Mouse (Mus musculus): Measurements from ENCODE around the gene Nxn.

The Nxn gene

GRCm38 (mm10) chr11:76363636-76364035 is 35.3 kb downstream of the Nxn start:
- in situ Hi-C loops (cut with MboI): no loop called here

- in situ Hi-C loops (cut with MboI): no loop called here
Observed at GRCm38 (mm10) chr11:76363178-76363577, 35.8 kb downstream of the Nxn start.

DNA sequence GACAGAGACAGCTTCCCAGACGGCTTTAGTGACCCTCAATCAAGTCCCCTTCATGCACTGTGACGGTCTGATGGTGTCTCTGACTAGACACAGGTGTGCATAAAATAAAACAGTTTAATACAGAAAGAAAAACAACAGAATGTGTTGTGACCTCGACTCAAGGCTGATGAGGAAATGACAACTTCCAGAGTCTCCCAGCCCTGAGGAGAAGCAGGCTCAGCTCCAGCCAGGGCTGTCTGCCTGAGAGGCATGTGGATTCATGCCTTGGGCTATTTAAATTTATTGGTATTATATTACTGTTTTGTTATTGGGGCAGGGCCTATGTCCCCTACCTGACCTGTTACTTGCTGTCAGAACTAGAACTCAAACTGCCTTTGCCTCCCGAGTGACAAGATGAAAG is 37.5 kb downstream of the Nxn start:
- in situ Hi-C loops (cut with MboI): no loop called here

- in situ Hi-C loops (cut with MboI): no loop called here
Observed at GRCm38 (mm10) chr11:76360255-76360654, 38.7 kb downstream of the Nxn start.

GRCm38 (mm10) chr11:76358628-76359320 is 40.2 kb downstream of the Nxn start:
- in situ Hi-C loops (cut with MboI): no loop called here

- in situ Hi-C loops (cut with MboI): no loop called here
Observed at GRCm38 (mm10) chr11:76357464-76357863, 41.5 kb downstream of the Nxn start.

GRCm38 (mm10) chr11:76356091-76356490 is 42.8 kb downstream of the Nxn start:
- in situ Hi-C loops (cut with MboI): no loop called here

DNA sequence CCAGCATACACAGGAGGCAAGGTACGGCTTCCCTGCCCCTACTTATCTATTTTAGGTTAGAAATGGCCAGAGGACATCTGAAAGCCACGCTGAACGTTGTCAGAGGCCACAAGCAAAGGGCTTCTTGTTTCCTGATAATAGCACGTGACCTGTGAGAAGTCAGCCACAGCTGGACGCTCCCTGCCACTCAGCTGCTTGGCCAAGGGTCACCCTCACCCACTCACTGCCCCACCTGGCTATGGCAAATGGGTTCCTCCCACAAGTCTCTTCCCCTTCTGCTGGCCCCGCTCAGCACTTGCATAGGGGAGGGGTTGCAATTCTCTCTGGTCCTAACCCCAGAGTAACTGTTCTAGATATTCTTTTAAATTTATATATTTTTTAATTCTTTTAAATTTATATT is 43.5 kb downstream of the Nxn start:
- in situ Hi-C loops (cut with MboI): no loop called here

- in situ Hi-C loops (cut with MboI): no loop called here
Observed at GRCm38 (mm10) chr11:76352861-76353558, 45.9 kb downstream of the Nxn start.

DNA sequence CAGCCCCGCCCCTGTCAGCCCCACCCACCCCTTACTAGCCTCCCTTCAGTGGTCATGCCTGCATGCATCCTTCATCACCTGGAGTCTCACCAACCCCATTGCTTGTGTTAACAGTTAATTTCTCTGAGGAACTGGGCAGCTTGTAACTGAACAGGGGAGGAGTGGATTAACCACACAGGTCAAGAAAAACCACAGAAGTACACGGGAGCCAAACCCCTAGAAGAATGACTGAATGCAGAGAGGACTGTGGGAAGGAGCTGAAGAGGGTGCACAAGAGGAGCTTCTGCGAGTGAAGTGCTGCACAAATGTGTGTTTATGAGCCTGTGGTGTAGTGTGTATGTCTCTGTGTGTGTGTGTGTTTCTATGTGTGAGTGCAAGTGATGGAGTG is 47.3 kb downstream of the Nxn start:
- in situ Hi-C loops (cut with MboI): no loop called here

DNA sequence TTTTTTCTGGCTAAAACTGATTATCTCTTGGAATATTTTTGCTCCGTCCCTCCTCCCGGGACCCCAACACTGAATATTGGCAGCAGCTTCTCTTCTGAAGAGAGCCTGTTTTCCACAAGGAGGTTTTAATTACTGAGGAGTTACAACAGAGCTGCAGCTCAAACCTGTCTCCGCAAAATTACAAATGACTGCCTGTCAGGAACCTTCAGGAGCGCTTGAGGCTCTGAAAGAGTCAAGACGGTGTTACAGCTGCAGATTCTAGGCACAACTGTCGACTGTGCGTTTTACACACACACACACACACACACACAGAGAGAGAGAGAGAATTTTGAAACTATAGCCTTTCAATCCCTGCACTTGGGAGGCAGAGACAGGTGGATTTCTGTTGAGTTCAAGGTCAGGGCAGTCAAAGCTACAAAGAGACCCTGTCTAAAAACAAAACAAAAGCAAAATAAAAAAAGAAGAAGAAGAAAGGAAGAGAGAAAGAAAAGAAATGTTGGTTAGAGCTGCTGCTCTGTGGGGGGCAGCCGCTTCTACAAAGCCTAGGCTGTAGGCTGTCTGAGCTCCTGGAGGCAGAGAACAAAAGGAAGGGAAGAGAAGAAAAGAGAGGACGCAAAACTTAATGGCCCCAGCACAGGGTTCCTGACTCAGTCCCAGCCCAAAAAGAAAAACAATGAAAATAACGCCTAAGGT is 47.9 kb downstream of the Nxn start:
- in situ Hi-C loops (cut with MboI): no loop called here

DNA sequence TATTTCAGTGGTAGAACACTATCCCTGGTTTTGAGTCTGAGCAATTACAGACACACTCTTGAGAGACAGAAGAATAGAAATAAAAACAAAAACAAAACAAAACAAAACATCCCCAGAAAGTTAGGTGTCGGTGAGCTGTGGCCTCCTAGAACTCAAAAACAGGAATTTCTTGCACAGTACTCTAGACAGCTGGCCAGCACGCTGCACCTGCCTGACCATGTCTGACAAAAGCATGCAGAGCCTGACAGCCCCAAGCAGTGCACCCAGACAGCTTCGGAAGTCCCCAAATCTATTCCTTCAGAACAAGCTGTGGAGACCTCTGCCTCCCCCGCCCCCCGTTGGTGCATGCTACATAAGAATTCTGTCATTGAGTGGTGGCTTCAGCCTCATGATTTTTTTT is 49.1 kb downstream of the Nxn start:
- in situ Hi-C loops (cut with MboI): no loop called here

DNA sequence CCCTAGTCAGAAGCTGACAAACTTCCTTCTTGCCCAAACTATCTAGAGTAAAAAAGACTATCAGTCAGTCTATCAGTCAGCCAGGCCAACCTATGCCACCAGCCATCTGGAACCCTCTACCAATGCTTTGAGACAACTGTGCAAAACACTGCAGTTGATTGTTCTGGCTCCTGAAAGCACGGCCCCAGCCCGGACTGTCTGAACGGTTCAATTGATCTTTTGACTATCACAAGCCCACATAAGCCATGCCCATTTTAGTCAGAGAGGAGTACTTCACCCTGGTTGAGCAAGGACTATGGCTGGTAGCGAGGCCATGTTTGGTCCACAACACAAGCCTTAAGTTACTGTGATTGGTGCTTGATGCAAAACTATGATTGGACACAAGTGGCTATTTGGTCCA is 51.4 kb downstream of the Nxn start:
- in situ Hi-C loops (cut with MboI): no loop called here

DNA sequence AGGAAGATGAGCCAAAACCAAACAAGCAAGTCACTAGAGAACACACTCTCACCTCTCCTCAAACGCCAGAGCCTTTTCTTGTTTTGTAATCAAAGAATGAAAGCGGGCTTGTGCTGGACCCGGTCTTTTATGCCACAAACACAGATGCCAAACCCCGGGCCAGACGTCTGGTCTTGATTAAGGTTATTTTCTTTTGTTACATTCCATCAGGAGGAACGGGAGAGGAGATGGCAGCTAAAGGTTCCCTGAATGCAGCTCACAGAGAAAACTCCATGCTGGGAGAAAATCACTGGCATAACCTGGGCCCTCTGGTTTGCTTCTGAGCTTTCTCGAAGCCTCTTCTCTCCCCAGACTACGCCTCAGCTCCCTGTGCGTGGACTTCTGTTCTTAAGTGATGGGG is 55.9 kb downstream of the Nxn start:
- in situ Hi-C loops (cut with MboI): no loop called here

- in situ Hi-C loops (cut with MboI): no loop called here
Observed at GRCm38 (mm10) chr11:76341884-76342645, 56.9 kb downstream of the Nxn start.

DNA sequence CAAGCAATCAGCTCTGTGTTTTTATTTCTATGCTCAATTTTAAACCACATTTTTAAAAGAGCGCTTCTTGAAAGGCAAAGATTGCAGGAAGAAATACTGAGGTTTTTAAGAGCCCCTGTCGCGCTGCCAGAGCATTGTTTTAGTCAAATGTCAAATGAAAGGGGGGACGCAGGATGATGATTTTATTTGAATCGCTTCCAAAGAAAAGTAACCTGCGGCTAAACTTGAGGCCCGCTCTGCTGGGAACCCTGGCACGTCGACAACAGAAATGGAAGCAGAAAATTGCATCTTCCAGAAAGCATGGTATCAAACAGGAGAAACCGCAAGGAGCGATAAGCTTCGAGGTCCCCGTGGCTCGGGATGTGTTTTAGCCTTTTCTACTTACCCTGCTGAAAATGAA is 57.8 kb downstream of the Nxn start:
- in situ Hi-C loops (cut with MboI): no loop called here

GRCm38 (mm10) chr11:76339830-76340229 is 59.1 kb downstream of the Nxn start:
- in situ Hi-C loops (cut with MboI): no loop called here

DNA sequence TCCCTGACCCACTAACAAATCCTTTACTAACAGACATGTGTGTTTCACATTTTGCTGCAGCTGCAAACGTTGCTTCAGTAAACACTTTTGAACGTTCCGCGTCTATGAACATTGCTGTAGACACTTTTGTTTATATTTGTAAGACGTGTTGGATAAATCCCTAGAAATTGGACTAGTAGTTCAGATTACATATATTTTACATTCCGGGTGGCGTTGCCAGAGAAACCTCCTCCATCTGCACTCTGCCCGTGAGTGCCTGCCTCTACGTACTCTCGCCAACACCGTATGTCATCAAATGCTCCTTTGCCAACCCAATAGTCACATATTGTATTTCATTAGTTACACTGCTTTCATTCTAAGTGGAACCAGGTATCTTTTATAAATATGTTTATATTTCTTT is 59.8 kb downstream of the Nxn start:
- in situ Hi-C loops (cut with MboI): no loop called here

GRCm38 (mm10) chr11:76338656-76339055 is 60.3 kb downstream of the Nxn start:
- in situ Hi-C loops (cut with MboI): no loop called here

DNA sequence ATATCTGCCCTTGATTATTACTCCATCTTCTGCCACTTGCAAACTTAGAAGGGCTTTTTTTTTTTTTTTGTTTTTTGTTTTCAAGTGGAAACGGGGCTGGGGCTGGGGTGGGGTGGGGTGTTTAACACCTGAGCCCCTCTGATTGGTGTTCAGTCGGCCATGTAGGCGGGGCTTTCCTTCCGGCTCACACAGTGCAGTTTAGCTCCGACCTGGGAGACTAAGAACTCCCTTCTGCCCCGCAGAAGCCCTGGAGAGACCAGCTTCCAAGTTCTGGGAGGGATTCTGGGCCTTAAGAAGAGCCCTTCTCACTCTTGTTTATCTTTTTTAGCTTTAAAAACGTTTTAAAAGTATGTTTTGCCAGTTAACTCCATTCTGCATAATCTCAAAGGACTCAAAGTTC is 61.2 kb downstream of the Nxn start:
- in situ Hi-C loops (cut with MboI): no loop called here

GRCm38 (mm10) chr11:76337236-76337635 is 61.7 kb downstream of the Nxn start:
- in situ Hi-C loops (cut with MboI): no loop called here

DNA sequence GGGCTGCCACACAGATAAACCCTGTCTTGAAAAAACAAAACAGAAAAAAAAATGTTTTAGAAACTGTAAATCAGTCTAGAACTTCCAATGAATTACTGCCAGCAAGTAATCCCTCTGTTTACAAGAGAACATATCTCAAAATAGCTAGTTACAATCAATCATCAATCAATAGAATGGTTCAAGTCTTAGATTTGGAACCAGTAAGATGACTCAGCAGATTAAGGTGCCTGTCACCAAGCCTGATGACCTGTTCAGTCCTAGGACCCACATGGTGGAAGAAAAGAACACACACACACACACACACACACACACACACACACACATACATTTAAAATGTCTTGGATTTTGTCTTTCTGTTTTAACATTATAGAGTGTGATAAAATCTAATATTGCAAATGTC is 62.7 kb downstream of the Nxn start:
- in situ Hi-C loops (cut with MboI): no loop called here

All from mature B cell (primary cell).